Mouse (Mus musculus): ENCODE measurements around the gene Ets1. TPM values are rescaled to one million over a fixed set of nuclear protein-coding genes. Genes with fewer than 3 reads are reported as not detected.

Gene Ets1
- polyA plus RNA-seq, 1 experiment from 2014 or later = 20.3 TPM

GRCm38 (mm10) chr9:32749721-32750480, 113.9 kb downstream of the Ets1 start:
- no peak overlapping the region for H3K4me3 ChIP-seq
- no peak for ATAC-seq (replicated peaks)
- no peak overlapping the region for H3K9ac ChIP-seq (replicated peaks)
- H3K27ac ChIP-seq (replicated peaks) = no peak overlapping the region
- no peaks in the 10 kb centered on the region for H3K4me1 ChIP-seq
- H3K36me3 ChIP-seq = no peaks in the 10 kb centered on the region
- WGBS = 87% methylated on average over 13 of the region's 13 CpGs
- H3K4me2 ChIP-seq (replicated peaks) = no peak overlapping the region
- H3K9me3 ChIP-seq = no peaks in the 10 kb centered on the region
- no peaks in the 10 kb centered on the region for H3K27me3 ChIP-seq

- Histone ChIP-seq H3K4me2 (replicated peaks) (no peak overlapping the region), H3K9ac (replicated peaks) (no peak overlapping the region), H3K9me3 (no peaks in the 10 kb centered on the region), H3K27ac (replicated peaks) (no peak overlapping the region), H3K27me3 (no peaks in the 10 kb centered on the region), H3K4me1 (no peaks in the 10 kb centered on the region), H3K36me3 (no peaks in the 10 kb centered on the region), H3K4me3 (no peak overlapping the region)
- no peak for ATAC-seq (replicated peaks)
- WGBS = 79% methylated on average over 5 of the region's 5 CpGs
Measured at GRCm38 (mm10) chr9:32752602-32753001, 116.6 kb downstream of the Ets1 start.

- ATAC-seq (replicated peaks) = no peak
- Histone ChIP-seq H3K4me3 (no peak overlapping the region), H3K27ac (replicated peaks) (no peak overlapping the region), H3K4me2 (replicated peaks) (no peak overlapping the region), H3K27me3 (no peaks in the 10 kb centered on the region), H3K4me1 (no peaks in the 10 kb centered on the region), H3K36me3 (no peaks in the 10 kb centered on the region), H3K9me3 (no peaks in the 10 kb centered on the region), H3K9ac (replicated peaks) (no peak overlapping the region)
- 91% methylated on average over 15 of the region's 15 CpGs for WGBS
Measured at GRCm38 (mm10) chr9:32754311-32754710, 118.3 kb downstream of the Ets1 start.

- ATAC-seq (replicated peaks) = no peak
- Histone ChIP-seq H3K4me2 (replicated peaks) (no peak overlapping the region), H3K27me3 (no peaks in the 10 kb centered on the region), H3K4me3 (no peak overlapping the region), H3K27ac (replicated peaks) (no peak overlapping the region), H3K36me3 (no peaks in the 10 kb centered on the region), H3K4me1 (no peaks in the 10 kb centered on the region), H3K9ac (replicated peaks) (no peak overlapping the region), H3K9me3 (no peaks in the 10 kb centered on the region)
- WGBS = 76% methylated on average over 2 of the region's 2 CpGs
Measured at GRCm38 (mm10) chr9:32756002-32756401, 120.0 kb downstream of the Ets1 start.

GRCm38 (mm10) chr9:32758280-32758905, 122.4 kb downstream of the Ets1 start:
- ATAC-seq (replicated peaks) = no peak
- 89% methylated on average over 5 of the region's 5 CpGs for WGBS

GRCm38 (mm10) chr9:32760649-32761157, 124.7 kb downstream of the Ets1 start:
- no peak overlapping the region for H3K4me3 ChIP-seq
- ATAC-seq (replicated peaks) = no peak
- no peak overlapping the region for H3K4me2 ChIP-seq (replicated peaks)
- H3K27ac ChIP-seq (replicated peaks) = no peak overlapping the region
- WGBS = 86% methylated on average over 4 of the region's 4 CpGs
- H3K9me3 ChIP-seq = no peaks in the 10 kb centered on the region
- no peaks in the 10 kb centered on the region for H3K36me3 ChIP-seq
- no peaks in the 10 kb centered on the region for H3K27me3 ChIP-seq
- no peaks in the 10 kb centered on the region for H3K4me1 ChIP-seq
- H3K9ac ChIP-seq (replicated peaks) = no peak overlapping the region

More at GRCm38 (mm10) chr9:32758280-32758905, 122.4 kb downstream of the Ets1 start:
- Histone ChIP-seq H3K27ac (replicated peaks) (no peak overlapping the region), H3K9ac (replicated peaks) (no peak overlapping the region), H3K4me3 (no peak overlapping the region), H3K27me3 (no peaks in the 10 kb centered on the region), H3K4me2 (replicated peaks) (no peak overlapping the region), H3K36me3 (no peaks in the 10 kb centered on the region), H3K9me3 (no peaks in the 10 kb centered on the region), H3K4me1 (no peaks in the 10 kb centered on the region)

- no peak overlapping the region for H3K4me2 ChIP-seq (replicated peaks)
Measured at GRCm38 (mm10) chr9:32761326-32761725, 125.3 kb downstream of the Ets1 start.

GRCm38 (mm10) chr9:32764374-32764773, 128.4 kb downstream of the Ets1 start:
- Histone ChIP-seq H3K4me2 (replicated peaks) (no peak overlapping the region), H3K4me3 (no peak overlapping the region), H3K9ac (replicated peaks) (no peak overlapping the region), H3K27ac (replicated peaks) (no peak overlapping the region), H3K27me3 (no peaks in the 10 kb centered on the region), H3K36me3 (no peaks in the 10 kb centered on the region), H3K9me3 (no peaks in the 10 kb centered on the region), H3K4me1 (no peaks in the 10 kb centered on the region)
- 42% methylated on average over 9 of the region's 9 CpGs for WGBS
- ATAC-seq (replicated peaks) = no peak

More at GRCm38 (mm10) chr9:32761326-32761725, 125.3 kb downstream of the Ets1 start:
- 73% methylated on average over 2 of the region's 2 CpGs for WGBS
- H3K4me1 ChIP-seq = no peaks in the 10 kb centered on the region
- no peaks in the 10 kb centered on the region for H3K36me3 ChIP-seq
- no peaks in the 10 kb centered on the region for H3K27me3 ChIP-seq
- no peak for ATAC-seq (replicated peaks)
- no peaks in the 10 kb centered on the region for H3K9me3 ChIP-seq
- no peak overlapping the region for H3K27ac ChIP-seq (replicated peaks)
- no peak overlapping the region for H3K4me3 ChIP-seq
- no peak overlapping the region for H3K9ac ChIP-seq (replicated peaks)

GRCm38 (mm10) chr9:32765123-32765522, 129.1 kb downstream of the Ets1 start:
- no peaks in the 10 kb centered on the region for H3K4me1 ChIP-seq
- H3K27me3 ChIP-seq = no peaks in the 10 kb centered on the region
- H3K4me2 ChIP-seq (replicated peaks) = no peak overlapping the region
- H3K9me3 ChIP-seq = no peaks in the 10 kb centered on the region
- 95% methylated on average over 3 of the region's 3 CpGs for WGBS
- ATAC-seq (replicated peaks) = no peak
- H3K4me3 ChIP-seq = no peak overlapping the region
- H3K27ac ChIP-seq (replicated peaks) = no peak overlapping the region
- H3K9ac ChIP-seq (replicated peaks) = no peak overlapping the region
- H3K36me3 ChIP-seq = no peaks in the 10 kb centered on the region

GRCm38 (mm10) chr9:32778866-32779265, 142.8 kb downstream of the Ets1 start:
- no peaks in the 10 kb centered on the region for H3K9me3 ChIP-seq
- 88% methylated on average over 1 of the region's 1 CpGs for WGBS
- H3K27ac ChIP-seq (replicated peaks) = no peak overlapping the region
- H3K4me1 ChIP-seq = no peaks in the 10 kb centered on the region
- no peak for ATAC-seq (replicated peaks)
- no peak overlapping the region for H3K4me3 ChIP-seq
- no peaks in the 10 kb centered on the region for H3K27me3 ChIP-seq
- no peak overlapping the region for H3K9ac ChIP-seq (replicated peaks)
- no peaks in the 10 kb centered on the region for H3K36me3 ChIP-seq
- no peak overlapping the region for H3K4me2 ChIP-seq (replicated peaks)

- no peak for ATAC-seq (replicated peaks)
- no peaks in the 10 kb centered on the region for H3K36me3 ChIP-seq
- H3K4me1 ChIP-seq = no peaks in the 10 kb centered on the region
- H3K4me2 ChIP-seq (replicated peaks) = no peak overlapping the region
- no peaks in the 10 kb centered on the region for H3K27me3 ChIP-seq
- 87% methylated on average over 8 of the region's 8 CpGs for WGBS
- H3K9me3 ChIP-seq = no peaks in the 10 kb centered on the region
- H3K4me3 ChIP-seq = no peak overlapping the region
- no peak overlapping the region for H3K9ac ChIP-seq (replicated peaks)
- no peak overlapping the region for H3K27ac ChIP-seq (replicated peaks)
Measured at GRCm38 (mm10) chr9:32782391-32783092, 146.5 kb downstream of the Ets1 start.

GRCm38 (mm10) chr9:32787091-32787490, 151.1 kb downstream of the Ets1 start:
- H3K36me3 ChIP-seq = no peaks in the 10 kb centered on the region
- no peak overlapping the region for H3K9ac ChIP-seq (replicated peaks)
- 77% methylated on average over 7 of the region's 7 CpGs for WGBS

More at GRCm38 (mm10) chr9:32787091-32787490, 151.1 kb downstream of the Ets1 start:
- no peak for ATAC-seq (replicated peaks)
- H3K27ac ChIP-seq (replicated peaks) = no peak overlapping the region
- no peaks in the 10 kb centered on the region for H3K27me3 ChIP-seq
- no peak overlapping the region for H3K4me3 ChIP-seq
- H3K4me2 ChIP-seq (replicated peaks) = no peak overlapping the region
- H3K4me1 ChIP-seq = no peaks in the 10 kb centered on the region
- no peaks in the 10 kb centered on the region for H3K9me3 ChIP-seq
